Mouse (Mus musculus) heart, adult 2 months (tissue): Measurements from ENCODE around the gene Slc27a1.

Experiments used
- CTCF ChIP-seq: fragments of 200-600 bp; IDR thresholded peaks from 2 replicates; pipeline ENCODE4 v1.8.1; 2022; ENCODE audit warnings: antibody characterized with exemption, mild to moderate bottlenecking, moderate library complexity
- POLR2A ChIP-seq: fragments of 200-500 bp; IDR thresholded peaks from 2 replicates; pipeline ENCODE4 v1.6.1; 2011; ENCODE audit warnings: mild to moderate bottlenecking, low read depth, low read length, control low read depth; ENCODE audit not compliant: insufficient read depth

DNA sequence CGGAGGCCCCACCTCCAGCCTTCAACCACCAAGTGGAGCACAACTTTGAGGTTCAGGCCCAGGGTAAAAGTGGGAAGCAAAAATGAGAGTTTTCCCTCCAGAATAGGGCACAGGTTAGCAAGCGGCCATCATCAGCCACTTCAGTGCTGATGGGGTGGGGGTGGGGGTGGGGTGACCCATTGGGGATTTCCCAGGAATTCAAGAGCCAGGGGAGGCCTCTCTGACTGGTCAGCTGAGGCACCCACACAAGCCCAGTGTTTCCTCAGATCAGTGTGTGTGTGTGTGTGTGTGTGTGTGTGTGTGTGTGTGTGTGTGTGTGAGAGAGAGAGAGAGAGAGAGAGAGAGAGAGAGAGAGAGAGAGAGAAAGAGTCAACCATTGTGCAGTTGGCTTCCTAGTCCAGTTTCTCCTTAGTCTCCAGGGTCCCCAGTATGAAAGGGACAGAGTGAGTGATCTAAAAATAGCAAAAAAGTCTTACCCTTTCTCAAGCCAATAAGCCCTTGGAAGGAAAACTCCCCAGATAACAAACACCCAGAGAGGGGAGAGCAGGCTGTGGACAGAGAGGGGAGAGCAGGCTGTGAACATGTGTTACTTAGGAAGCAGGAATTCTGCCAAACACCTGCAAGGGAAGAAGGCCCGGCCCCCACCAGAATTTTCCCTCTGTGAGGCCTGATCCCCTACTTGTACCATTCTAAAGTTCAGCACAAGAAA is 41.4 kb upstream of the Slc27a1 start:
- no peak for TF ChIP-seq CTCF
- no peak for TF ChIP-seq POLR2A
